In the genomic region with DNA sequence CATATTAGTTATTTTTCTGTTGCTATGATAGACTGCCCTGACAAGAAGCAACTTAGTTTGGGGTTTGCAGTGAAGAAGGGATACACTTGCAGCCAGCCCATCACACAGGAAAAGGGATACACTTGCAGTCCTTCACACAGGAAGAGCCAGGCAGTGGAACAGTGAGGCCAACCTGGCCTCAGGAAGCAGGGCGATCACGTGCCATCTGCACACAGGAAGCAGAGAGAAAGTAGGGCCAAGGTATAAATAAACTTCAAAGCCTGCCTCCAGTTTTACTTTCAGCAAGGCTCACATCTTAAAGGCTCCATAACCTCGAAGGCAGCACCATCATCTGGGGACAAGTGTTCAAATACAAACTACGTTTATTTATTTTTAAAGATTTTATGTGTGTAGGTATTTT, we compare ENCODE assay signal across 8 mouse cellular contexts. TPM values are rescaled to one million over a fixed set of nuclear protein-coding genes. Genes with fewer than 3 reads are reported as not detected.
DNase-seq lines count a peak whose midpoint lies in the region; ATAC-seq and TF ChIP-seq lines count a peak whose summit lies in the region.

No protein-coding gene starts in this region.

- no peak for ATAC-seq in liver, embryonic 13.5 days (ENCODE audit: low read depth)
- peak; percentile 39; the same call in 1 of the 2 replicates for ATAC-seq in stomach, postnatal 0 days (ENCODE audit: low FRiP score, low TSS enrichment)
- no peak for ATAC-seq in kidney, embryonic 15.5 days (replicated peaks; ENCODE audit: low FRiP score)

- peak overlapping the region; percentile 19; the same call in 1 of the 2 replicates for H3K4me2 ChIP-seq in liver, embryonic 13.5 days
- no peak overlapping the region for H3K4me2 ChIP-seq in stomach, postnatal 0 days (replicated peaks; ENCODE audit: low read depth)
- no peak overlapping the region for H3K4me2 ChIP-seq in kidney, embryonic 15.5 days

- TF ChIP-seq CTCF in kidney, adult 2 months (conservative IDR thresholded peaks at IDR 0.05; ENCODE audit: insufficient read depth, insufficient read length, low read depth, low read length), result no peak
- TF ChIP-seq CTCF in bone marrow, adult 2 months (IDR thresholded peaks at IDR 0.05; ENCODE audit: control insufficient read depth, insufficient read depth, low read length), result no peak
- TF ChIP-seq CTCF in stomach, postnatal 0 days (IDR thresholded peaks at IDR 0.05; ENCODE audit: low read depth), result no peak

- H3K9me3 ChIP-seq in liver, embryonic 13.5 days (replicated peaks), result no peaks in the 10 kb centered on the region
- no peaks in the 10 kb centered on the region for H3K9me3 ChIP-seq in stomach, postnatal 0 days (ENCODE audit: control insufficient read depth, low read length)
- no peaks in the 10 kb centered on the region for H3K9me3 ChIP-seq in kidney, embryonic 15.5 days (replicated peaks)

- 0 out of 2 replicates have a peak overlapping the region, but pooled peaks have one; percentile 44 for H3K9ac ChIP-seq in liver, embryonic 13.5 days
- peak overlapping the region; percentile 38; the same call in 1 of the 2 replicates for H3K9ac ChIP-seq in stomach, postnatal 0 days (ENCODE audit: low read length)
- no peak overlapping the region for H3K9ac ChIP-seq in kidney, embryonic 15.5 days

- no peaks in the 10 kb centered on the region for H3K27me3 ChIP-seq in kidney, adult 2 months (replicated peaks; ENCODE audit: control insufficient read depth, insufficient read depth, low read length)
- H3K27me3 ChIP-seq in liver, embryonic 13.5 days, result no peaks in the 10 kb centered on the region
- H3K27me3 ChIP-seq in stomach, postnatal 0 days (ENCODE audit: control insufficient read depth, insufficient read depth, low read length), result no peaks in the 10 kb centered on the region
- H3K27me3 ChIP-seq in kidney, embryonic 15.5 days, result no peaks in the 10 kb centered on the region

- no peak for TF ChIP-seq POLR2A in kidney, adult 2 months (IDR thresholded peaks at IDR 0.05; ENCODE audit: low read depth, low read length)
- no peak for TF ChIP-seq POLR2A in bone marrow, adult 2 months (IDR thresholded peaks at IDR 0.05; ENCODE audit: borderline replicate concordance, control insufficient read depth, low read depth, low read length)

- peaks cover 20% of the 10 kb centered on the region; the same call in 1 of the 2 replicates for H3K4me1 ChIP-seq in kidney, adult 2 months (ENCODE audit: control insufficient read depth, insufficient read depth, low read length)
- H3K4me1 ChIP-seq in bone marrow, adult 2 months (ENCODE audit: control insufficient read depth, insufficient read depth, low read length), result peaks cover 7% of the 10 kb centered on the region
- peaks cover 76% of the 10 kb centered on the region for H3K4me1 ChIP-seq in liver, embryonic 13.5 days (replicated peaks)
- H3K4me1 ChIP-seq in stomach, postnatal 0 days (replicated peaks; ENCODE audit: control insufficient read depth, insufficient read depth), result peaks cover 8% of the 10 kb centered on the region
- peaks cover 60% of the 10 kb centered on the region for H3K4me1 ChIP-seq in kidney, embryonic 15.5 days

- H3K36me3 ChIP-seq in kidney, adult 2 months (ENCODE audit: control insufficient read depth, insufficient read depth, low read length), result no peaks in the 10 kb centered on the region; the same call in 1 of the 2 replicates
- peaks cover 92% of the 10 kb centered on the region for H3K36me3 ChIP-seq in liver, embryonic 13.5 days
- H3K36me3 ChIP-seq in stomach, postnatal 0 days (ENCODE audit: control insufficient read depth, insufficient read depth, low read length), result peaks cover 21% of the 10 kb centered on the region
- H3K36me3 ChIP-seq in kidney, embryonic 15.5 days, result peaks cover 89% of the 10 kb centered on the region

- no peak for TF ChIP-seq EP300 in stomach, postnatal 0 days (optimal IDR thresholded peaks at IDR 0.05)

- H3K4me3 ChIP-seq in kidney, adult 2 months (ENCODE audit: insufficient read depth, low read depth, low read length), result no peak overlapping the region
- no peak overlapping the region for H3K4me3 ChIP-seq in bone marrow, adult 2 months (replicated peaks; ENCODE audit: control insufficient read depth, low read depth, low read length)
- H3K4me3 ChIP-seq in liver, embryonic 13.5 days (replicated peaks), result no peak overlapping the region
- no peak overlapping the region for H3K4me3 ChIP-seq in stomach, postnatal 0 days (ENCODE audit: low read depth, low read length)
- H3K4me3 ChIP-seq in kidney, embryonic 15.5 days (replicated peaks), result no peak overlapping the region

- WGBS in kidney, adult 2 months, result 53% methylated on average over 4 of the region's 4 CpGs
- 8% methylated on average over 4 of the region's 4 CpGs for WGBS in bone marrow, adult 2 months
- 42% methylated on average over 4 of the region's 4 CpGs for WGBS in liver, embryonic 13.5 days (ENCODE audit: insufficient replicate concordance)
- WGBS in stomach, postnatal 0 days, result 49% methylated on average over 4 of the region's 4 CpGs
- WGBS in kidney, embryonic 15.5 days, result 70% methylated on average over 4 of the region's 4 CpGs

- H3K27ac ChIP-seq in kidney, adult 2 months (ENCODE audit: insufficient read depth, low read depth, low read length), result peak overlapping the region; percentile 13; the same call in 1 of the 2 replicates
- peak overlapping the region; percentile 36; the same call in 1 of the 2 replicates for H3K27ac ChIP-seq in bone marrow, adult 2 months (ENCODE audit: control insufficient read depth, insufficient read depth, low read depth, low read length, poor library complexity)
- no peak overlapping the region for H3K27ac ChIP-seq in liver, embryonic 13.5 days
- peak overlapping the region; percentile 71 for H3K27ac ChIP-seq in stomach, postnatal 0 days (replicated peaks)
- H3K27ac ChIP-seq in kidney, embryonic 15.5 days, result no peak overlapping the region

- no peak for DNase-seq in kidney, adult 2 months
- DNase-seq in kidney, adult 11 months, result no peak
- no peak for DNase-seq in liver, embryonic 13.5 days
- DNase-seq in stomach, postnatal 0 days (ENCODE audit: low spot score), result no peak
- no peak for DNase-seq in right cerebral cortex, postnatal 25 days
- no peak for DNase-seq in Muller cell, postnatal 12 days (ENCODE audit: inconsistent ontology term)

RNA-seq across cellular contexts. Expression of a gene that starts 6.0 kb away (rescaled TPM):
- 10.3 and 10.6 TPM in 2 replicates for polyA plus RNA-seq in kidney, adult 2 months (2012; rRNA removed)
- 23.4 and 40.6 TPM in 2 replicates for polyA plus RNA-seq in bone marrow, adult 2 months (2011; ENCODE audit: insufficient read depth, insufficient read length, low replicate concordance, missing spikeins)
- polyA plus RNA-seq in liver, embryonic 13.5 days (2015; fragmentation: Nextera tagmentation; extraction: Ambion mirVana), result 69.5 and 76.9 TPM in 2 replicates
- 37.5 and 41.6 TPM in 2 replicates for polyA plus RNA-seq in stomach, postnatal 0 days (2015; fragmentation: Nextera tagmentation; extraction: Ambion mirVana)
- polyA plus RNA-seq in kidney, embryonic 15.5 days (2015; fragmentation: Nextera tagmentation; extraction: Ambion mirVana), result 113 and 122 TPM in 2 replicates

RNA-seq across cellular contexts. Expression of a gene that starts 14.5 kb away (rescaled TPM):
- 19.1 and 22.5 TPM in 2 replicates for polyA plus RNA-seq in kidney, adult 2 months (2012; rRNA removed)
- 1.9 TPM in 1 of 2 replicates, not detected in the other for polyA plus RNA-seq in bone marrow, adult 2 months (2011; ENCODE audit: insufficient read depth, insufficient read length, low replicate concordance, missing spikeins)
- 0.71 and 0.83 TPM in 2 replicates for polyA plus RNA-seq in liver, embryonic 13.5 days (2015; fragmentation: Nextera tagmentation; extraction: Ambion mirVana)
- 6.8 and 7.0 TPM in 2 replicates for polyA plus RNA-seq in stomach, postnatal 0 days (2015; fragmentation: Nextera tagmentation; extraction: Ambion mirVana)
- 11.2 and 11.9 TPM in 2 replicates for polyA plus RNA-seq in kidney, embryonic 15.5 days (2015; fragmentation: Nextera tagmentation; extraction: Ambion mirVana)

RNA-seq across cellular contexts. Expression of a gene that starts 20.8 kb away (rescaled TPM):
- 0.70 and 0.99 TPM in 2 replicates for polyA plus RNA-seq in kidney, adult 2 months (2012; rRNA removed)
- 1.4 TPM in 1 of 2 replicates, not detected in the other for polyA plus RNA-seq in bone marrow, adult 2 months (2011; ENCODE audit: insufficient read depth, insufficient read length, low replicate concordance, missing spikeins)
- 0.13 and 0.15 TPM in 2 replicates for polyA plus RNA-seq in liver, embryonic 13.5 days (2015; fragmentation: Nextera tagmentation; extraction: Ambion mirVana)
- 5.4 and 6.3 TPM in 2 replicates for polyA plus RNA-seq in stomach, postnatal 0 days (2015; fragmentation: Nextera tagmentation; extraction: Ambion mirVana)
- polyA plus RNA-seq in kidney, embryonic 15.5 days (2015; fragmentation: Nextera tagmentation; extraction: Ambion mirVana), result 1.0 and 1.8 TPM in 2 replicates

RNA-seq across cellular contexts. Expression of a gene that starts 44.8 kb away (rescaled TPM):
- 1.7 and 4.6 TPM in 2 replicates for polyA plus RNA-seq in kidney, adult 2 months (2012; rRNA removed)
- polyA plus RNA-seq in bone marrow, adult 2 months (2011; ENCODE audit: insufficient read depth, insufficient read length, low replicate concordance, missing spikeins), result 6.1 and 15.8 TPM in 2 replicates
- polyA plus RNA-seq in liver, embryonic 13.5 days (2015; fragmentation: Nextera tagmentation; extraction: Ambion mirVana), result 0.23 and 0.30 TPM in 2 replicates
- polyA plus RNA-seq in stomach, postnatal 0 days (2015; fragmentation: Nextera tagmentation; extraction: Ambion mirVana), result 0.10 and 0.11 TPM in 2 replicates
- 0.12 and 0.14 TPM in 2 replicates for polyA plus RNA-seq in kidney, embryonic 15.5 days (2015; fragmentation: Nextera tagmentation; extraction: Ambion mirVana)

Comparison
In these comparisons a context has a peak if more than half of its experiments do, and no peak if none do; other contexts are left out.
1. H3K27ac ChIP-seq: peak in kidney, adult 2 months (single experiment), bone marrow, adult 2 months (single experiment) and stomach, postnatal 0 days (single experiment); none in liver, embryonic 13.5 days (single experiment) and kidney, embryonic 15.5 days (single experiment).